Mouse (Mus musculus) cerebellum, adult (tissue): ENCODE data around the gene Gucd1.
"Not testable (repeated sequence)": the region's sequence is repeated elsewhere in the genome, so short reads cannot be mapped to it uniquely, and the experiment has no call there.

ENCODE experiments used
- ATAC-seq: cut with Nextera tagmentation; 2 replicates; pipeline ENCODE4 v1.9.2; 2017; ENCODE audit warnings: mild to moderate bottlenecking, moderate library complexity, mixed read lengths; ENCODE audit not compliant: insufficient number of reproducible peaks, low FRiP score, low TSS enrichment

Gene Gucd1

DNA sequence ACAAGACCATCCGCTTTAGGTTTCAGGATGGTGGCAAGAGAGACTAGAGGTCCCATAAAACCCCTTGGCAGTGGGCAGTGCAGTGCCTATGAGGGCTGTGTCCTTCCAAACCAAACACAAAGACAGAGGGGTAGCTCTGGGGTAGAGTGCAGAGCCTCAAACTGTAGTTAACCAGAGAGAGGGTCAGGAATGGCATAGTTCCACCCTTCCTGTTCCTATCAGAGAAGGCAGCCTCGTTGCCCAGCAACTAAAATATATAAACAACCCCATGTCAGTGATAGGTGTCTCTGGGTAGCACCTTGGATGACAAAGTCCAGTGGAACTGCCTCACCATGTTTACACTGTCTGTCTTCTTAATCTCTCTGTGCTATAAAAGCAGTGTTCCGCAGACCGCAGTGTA is 76.0 kb downstream of the Gucd1 start:
- no peak for ATAC-seq

DNA sequence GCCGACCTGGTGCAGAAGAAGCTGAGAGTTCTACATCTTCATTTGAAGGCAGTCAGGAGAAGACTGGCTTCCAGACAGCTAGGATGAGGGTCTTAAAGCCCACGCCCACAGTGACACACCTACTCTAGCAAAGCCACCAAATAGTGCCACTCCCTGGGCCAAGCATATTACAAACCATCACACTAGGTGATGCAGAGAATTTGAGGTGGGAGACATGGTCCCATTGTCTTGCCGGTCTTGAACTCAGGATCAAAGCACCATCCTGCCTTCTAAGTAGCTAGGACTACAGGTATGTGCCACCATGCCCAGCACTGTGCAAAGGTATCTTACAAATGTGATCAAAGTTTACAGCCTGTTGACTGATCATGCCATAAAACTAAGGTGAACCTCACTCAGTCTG is 77.0 kb downstream of the Gucd1 start:
- ATAC-seq = no peak

DNA sequence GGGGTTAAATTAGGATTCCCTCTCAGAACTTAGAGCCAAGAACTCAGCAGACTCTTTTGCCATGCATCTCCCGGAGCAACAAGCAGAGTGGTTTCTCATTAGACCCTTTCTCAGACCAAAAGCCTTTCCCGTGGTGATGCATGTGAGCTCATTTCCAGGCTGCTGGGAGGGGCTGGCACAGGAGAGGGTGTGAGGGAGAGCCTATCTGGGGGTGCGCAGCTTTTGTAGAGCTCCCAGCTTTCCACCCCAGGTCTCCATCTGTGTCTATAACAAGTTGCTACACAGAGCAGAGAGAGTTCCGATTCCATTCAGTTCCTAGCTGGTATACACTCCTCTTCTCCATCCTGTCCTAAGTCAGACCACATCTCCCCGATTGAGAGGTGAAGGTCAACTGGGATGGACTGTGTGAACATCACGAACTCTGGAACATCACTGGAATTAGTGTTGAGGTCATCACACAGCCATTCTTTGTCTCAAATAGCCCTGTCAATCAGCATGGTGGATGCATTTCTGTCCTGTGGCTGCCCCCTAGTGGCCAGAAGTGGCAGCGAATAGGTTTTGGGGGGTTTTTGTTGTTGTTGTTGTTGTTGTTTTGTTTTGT is 78.5 kb downstream of the Gucd1 start:
- no peak for ATAC-seq

DNA sequence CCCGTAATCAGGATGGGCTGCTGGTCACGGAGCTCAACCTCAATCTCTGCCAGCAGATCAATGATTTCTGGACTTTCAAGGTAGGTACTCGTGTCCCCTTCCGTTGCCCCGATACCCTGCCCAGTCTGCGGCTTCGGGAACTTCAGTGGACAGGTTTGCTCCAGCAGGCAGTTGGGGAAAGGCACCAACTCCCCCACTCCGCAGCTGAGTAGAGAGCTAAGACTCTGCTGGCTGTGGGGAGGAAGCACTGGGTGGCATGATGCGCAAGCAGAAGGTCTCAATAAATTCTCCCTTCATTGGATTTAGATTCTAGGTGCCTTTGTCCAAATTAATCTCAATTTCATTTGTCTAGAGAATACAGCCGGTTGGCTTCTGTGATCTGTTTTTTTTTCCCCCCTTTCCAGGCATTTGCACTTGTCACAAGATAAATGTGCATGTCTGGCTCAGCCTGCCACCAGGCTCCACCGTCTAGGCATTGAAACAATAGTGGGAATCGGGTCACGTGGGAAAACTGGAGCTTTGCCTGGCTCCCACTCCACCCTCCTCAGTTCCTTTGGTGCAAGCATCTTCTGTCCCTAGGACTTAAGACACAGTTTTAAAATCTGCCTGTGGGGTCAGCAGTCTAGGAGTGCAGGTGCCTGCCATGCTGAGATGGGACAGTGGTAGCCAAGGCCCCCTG is 79.5 kb downstream of the Gucd1 start:
- no peak for ATAC-seq

DNA sequence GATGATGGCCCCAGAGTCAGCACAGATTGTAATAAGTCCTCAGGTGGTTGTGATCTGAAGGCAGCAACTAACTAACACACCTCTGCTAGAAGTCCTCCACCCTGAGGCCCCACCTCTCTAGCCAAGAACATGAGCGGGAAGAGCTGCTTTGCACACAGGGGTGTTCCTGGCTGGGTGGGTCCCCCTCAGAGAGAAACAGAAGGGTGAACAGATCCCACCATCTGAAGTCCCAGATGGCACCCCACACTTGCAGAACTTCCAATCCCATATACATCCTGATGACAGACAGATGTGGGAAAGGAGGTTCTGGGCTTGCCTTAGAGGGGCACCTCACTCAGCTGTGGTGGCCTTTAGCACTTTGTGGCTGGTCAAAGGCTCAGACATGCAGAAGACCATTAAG is 80.5 kb downstream of the Gucd1 start:
- no peak for ATAC-seq

DNA sequence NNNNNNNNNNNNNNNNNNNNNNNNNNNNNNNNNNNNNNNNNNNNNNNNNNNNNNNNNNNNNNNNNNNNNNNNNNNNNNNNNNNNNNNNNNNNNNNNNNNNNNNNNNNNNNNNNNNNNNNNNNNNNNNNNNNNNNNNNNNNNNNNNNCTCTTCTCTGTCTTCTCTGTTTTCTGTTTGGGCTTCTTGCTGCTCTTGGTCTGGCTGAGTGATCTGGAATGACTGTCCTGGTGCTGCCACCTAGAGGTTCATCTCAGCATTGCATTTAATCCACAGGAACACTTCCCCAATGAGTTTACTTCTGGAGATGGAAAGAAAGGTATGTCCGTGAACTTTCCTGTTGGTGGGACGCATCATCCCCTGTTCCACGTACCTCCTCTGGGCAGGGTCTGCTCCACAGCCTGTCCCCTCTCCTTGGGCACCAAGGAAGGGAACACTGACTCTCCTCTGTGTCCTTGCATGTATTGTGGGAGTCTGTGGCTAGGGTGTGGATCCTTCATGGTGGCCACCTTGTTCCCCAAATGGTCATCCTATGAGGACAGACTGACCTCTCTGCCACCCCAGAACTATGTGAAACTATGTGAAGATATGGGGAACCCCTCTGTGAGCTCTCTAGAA is 81.1 kb downstream of the Gucd1 start:
- peak; percentile 68 for ATAC-seq

DNA sequence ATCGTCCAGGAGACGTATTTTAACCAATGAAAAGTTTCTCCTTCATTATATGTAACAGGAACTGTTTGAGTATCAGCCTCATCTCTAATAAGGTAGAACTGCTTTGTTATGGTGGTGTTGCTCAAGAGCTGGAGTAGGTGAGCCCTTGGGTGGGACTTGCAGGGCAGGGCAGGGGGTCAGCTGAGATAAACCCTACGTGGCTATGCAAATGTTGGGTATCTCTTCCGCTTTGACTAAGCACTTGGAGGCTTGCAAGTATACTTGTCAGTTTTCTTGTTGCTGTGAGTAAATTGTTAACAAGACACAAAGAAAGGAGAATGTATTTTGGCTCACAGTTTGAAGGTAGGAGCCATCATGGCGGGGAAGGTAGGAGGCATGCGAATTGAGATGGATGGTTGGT is 87.1 kb downstream of the Gucd1 start:
- no peak for ATAC-seq

DNA sequence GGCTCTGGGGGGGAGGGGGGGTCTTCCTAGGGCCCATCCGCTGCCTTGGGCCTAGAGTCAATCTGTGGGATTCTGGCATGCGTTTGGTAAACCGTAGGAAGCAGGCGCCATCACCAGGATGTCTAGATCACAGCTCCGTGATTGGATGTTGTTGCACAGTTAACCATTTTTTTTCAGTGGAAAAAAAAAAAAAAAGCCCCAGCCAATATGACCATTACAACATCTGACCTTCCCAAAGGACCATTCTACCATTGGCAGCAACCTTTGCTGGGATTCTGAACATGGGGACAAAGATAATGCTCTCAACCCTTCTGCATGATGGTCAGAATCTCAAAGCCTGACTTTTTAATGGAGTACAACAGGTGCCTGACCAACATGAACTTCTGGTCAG is 87.6 kb downstream of the Gucd1 start:
- no peak for ATAC-seq

DNA sequence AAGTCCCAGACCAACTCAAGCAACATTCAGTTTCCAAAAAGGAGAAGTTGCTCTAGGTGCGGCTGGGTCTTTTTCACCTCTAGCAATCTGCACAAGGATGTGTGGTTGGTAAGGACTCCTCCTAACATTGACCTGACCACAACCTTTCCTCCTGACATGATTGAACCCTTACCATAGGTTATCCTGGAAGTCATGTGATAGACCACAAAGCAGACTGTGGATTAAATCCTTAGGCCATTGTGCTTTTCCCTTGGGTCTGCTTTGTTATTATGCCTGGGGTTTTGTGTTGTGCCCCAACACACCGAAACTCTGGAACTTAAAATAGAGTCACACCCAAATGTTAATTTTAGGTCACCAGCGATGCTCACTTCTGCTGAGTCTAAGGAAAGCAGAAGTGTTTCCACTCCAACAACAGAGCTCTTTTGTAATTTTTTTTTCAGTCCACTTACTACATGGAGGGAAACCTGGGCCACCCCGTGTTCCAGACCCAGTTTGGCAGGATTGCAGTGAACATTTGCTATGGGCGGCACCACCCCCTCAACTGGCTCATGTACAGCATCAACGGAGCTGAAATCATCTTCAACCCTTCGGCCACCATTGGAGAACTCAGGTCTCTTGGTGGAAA is 88.1 kb downstream of the Gucd1 start:
- no peak for ATAC-seq

DNA sequence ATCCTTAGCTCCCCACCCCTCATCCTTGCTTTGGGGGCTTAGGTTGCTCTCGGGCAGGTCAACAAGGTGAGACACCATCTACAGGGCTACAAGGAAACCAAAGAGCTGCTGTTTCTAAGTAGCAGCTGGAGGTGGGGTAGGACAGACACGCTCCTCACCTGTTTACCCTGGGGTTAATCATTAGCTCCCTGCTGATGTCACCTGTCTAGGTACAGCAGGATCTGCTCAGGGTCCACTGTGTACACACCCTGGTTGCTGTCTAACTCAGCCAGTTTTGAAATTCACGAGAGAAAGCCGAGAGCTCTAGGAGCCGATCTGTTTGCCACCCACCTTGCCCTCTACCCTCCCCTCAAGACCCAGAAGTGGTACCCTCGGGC is 88.8 kb downstream of the Gucd1 start:
- ATAC-seq = no peak

DNA sequence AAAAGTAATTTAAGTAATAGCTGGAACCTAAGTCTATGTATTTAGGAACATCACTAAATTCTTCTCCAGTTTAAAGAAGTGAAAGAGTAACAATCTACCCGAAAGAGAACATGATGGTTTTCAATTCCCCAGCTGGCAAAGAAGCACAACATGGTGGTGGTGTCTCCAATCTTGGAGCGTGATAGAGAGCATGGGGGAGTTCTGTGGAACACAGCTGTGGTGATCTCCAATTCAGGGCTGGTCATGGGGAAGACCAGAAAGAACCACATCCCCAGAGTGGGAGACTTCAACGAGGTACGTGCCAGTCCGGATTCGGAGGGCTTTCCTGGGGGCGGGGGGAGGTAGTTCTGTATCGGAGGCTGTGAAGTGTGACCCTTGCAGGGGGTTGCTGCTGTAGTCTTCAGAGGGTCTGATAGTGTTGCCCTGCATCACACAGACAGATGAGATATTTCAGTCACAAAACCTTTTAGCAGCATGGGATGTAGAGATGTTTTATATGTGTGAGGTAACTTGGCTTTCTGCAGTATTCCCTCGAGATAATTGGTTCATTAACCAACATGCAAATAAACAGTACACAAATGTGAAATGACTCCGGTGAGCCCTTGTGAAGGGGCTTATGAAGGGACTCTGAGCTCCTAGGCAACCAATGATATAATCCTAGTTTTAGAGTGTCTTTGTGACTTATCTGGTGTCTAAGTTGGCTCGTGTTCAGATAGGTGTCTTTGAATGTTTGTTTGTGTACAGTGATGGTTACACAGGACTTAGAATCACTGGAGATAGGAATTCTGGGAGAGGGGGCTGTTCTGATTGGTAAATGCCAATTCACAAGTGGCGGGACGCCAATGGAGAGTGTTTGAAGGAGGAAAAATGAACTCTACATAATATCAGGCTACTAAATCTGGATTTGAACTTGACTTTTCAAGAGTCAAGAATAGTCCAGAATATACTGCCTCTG is 89.4 kb downstream of the Gucd1 start:
- ATAC-seq = no peak

DNA sequence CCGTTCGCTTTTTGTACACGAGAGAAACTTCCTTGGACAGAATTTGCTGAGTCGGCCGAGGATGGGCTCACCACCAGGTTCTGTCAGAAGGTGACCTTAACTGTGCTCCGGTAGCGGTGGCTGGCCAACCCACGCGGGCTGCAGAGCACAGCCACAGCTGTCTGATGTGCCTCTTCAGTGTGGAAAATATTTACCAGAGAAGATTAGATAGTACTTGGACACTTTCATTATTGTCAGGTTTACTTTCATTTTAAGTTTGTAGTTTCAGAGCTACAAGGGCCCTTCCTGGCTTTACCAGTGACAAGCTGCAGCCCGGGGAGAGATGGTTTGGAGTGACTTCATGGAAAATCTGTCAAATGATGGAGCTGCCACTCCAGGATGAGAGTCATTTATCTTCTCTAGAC is 93.3 kb downstream of the Gucd1 start:
- no peak for ATAC-seq

DNA sequence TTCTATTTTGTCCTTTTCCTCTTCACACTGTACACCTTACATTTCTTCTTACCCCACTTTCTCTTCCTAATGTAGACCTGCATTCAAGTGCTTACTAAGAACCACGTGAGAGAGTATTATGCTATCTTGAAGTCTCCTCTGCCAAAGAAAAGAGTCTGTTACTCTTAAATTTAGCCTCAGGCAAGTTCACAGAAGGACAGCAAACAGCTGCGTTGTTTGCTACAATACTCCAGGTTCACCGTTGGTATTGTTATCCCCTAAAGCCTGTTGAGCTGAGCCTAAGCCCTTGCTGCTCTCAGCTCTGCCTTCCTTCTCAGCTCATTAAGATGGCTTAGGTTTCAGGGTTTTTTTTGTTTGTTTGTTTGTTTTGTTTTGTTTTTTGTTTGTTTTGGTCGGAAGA is 99.0 kb downstream of the Gucd1 start:
- ATAC-seq = no peak

DNA sequence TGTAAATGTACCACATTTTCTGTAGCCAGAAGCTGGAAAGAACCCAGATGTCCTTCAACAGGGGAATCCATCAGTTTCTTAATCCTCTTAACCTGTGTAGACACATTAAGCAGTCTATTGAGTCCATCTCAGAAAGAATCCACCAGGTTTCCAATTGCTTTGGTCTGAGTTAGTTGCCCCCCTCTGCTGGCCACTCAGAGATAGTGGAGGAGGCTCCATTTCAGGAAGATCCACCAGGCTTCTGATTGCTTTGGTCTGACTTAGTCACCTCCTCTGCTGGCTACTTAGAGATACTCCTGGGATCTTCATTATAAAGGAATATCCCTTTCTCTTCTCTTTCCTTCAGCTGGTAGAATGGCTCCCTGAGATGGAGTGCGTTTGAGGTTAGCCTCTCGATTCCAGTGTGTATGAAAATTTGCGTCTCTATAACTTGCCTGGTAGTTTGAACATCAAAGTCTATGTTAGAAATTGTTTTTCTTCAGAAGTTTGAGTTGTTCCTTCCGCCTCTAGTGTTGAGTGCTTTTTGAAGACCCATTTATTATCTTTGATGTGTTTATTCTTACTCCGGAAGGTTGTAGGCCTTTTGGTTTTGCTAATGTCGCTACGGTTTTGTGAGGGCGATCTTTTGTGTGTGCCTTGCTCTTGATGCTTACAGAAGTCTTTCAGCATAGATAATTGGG is 100.3 kb downstream of the Gucd1 start:
- no peak for ATAC-seq

DNA sequence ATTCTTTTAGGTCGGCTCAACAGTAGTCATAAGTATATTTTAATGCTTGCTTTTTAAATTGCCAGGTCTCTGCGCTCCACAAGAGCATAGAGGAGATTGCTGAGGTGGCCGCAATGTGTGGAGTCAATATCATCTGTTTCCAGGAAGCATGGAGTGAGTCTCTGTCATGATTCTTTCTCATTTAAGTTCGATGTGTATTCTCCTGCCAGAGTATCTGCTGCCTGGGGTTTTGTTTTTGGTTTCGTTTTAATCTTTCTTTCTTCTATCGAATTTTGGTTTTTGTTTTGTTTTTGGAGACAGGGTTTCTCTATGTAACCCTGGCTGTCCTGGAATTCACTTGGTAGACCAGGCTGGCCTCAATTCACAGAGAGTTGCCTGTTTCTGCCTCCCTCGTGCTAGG is 102.8 kb downstream of the Gucd1 start:
- no peak for ATAC-seq

DNA sequence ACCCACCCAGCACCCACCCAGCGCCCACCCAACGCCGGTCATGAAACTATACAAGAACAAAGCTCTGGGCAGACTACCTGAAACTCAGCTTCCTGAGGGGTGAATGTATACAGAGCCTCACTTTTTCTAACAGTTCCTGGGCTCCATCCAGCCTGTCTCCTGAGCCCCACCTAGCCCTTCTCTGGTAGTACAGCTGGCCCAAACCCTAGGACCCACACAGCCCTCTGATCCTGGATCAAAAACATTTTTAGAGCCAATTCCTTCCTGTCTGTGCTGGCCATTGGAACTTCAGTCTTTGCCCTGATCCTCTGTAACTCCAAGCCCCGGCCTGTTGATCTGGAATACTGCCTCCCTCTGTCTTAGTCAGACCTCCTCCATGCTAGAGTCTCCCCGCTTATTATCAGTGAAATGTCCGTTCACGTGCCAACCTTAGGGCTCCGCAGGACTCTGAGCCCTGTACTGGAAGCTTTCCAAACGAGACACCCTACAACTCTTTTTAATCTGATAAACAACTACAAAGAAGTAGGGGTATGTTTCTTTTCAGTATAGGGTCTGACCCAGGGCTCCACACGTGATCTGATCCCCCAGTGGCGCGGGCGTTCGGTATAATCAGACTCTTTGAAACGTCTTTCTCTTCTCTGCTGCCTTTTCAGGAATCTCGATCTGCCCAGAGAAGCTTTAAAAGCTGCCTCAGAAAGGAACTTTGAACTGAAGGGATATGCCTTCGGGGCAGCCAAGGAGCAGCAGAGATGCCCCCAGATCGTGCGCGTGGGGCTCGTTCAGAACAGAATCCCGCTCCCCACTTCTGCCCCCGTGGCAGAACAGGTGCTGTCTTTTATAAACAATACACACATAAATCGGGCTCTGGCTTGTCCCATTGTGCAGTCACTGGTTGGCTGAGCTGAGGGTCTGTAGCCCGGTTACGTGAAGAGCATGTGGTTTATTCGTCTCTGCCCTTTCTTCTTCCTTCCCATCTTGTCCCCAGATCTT is 105.4 kb downstream of the Gucd1 start:
- no peak for ATAC-seq

DNA sequence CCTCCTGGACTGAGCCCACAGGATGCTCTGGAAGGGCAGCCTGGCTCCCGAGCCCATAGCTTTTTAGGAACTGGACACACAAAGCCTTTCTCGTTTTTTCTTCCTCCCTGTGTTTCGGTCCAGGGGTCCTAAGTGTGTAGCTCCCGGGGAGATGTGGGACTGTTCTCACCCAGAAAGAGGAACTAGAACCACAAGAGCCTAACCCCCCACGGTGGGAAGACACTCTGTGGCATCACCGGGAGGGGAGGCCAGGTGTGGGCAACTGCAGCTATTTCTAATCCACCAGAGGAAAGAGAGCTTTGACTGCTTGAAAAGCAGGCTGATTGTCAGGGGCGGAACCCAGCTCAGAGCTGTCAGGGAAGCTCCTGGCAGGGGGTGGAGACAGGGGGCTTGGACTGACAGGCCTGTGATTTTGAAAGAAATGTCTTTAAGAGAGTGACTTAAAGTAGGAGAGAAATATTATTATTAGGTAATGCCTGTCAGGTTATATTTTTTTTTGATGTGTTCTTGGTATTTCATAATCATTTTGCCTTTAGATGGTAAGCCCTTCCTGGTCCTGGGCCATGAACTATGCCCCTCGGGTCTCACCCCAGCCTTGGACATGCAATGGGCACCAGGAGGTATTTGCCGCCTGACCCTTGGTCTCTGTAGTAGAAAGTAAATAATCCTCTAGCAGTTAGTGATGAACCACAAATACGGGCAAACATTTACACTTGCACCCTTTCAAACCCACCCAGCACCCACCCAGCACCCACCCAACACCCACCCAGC is 106.2 kb downstream of the Gucd1 start:
- not testable (repeated sequence) for ATAC-seq

DNA sequence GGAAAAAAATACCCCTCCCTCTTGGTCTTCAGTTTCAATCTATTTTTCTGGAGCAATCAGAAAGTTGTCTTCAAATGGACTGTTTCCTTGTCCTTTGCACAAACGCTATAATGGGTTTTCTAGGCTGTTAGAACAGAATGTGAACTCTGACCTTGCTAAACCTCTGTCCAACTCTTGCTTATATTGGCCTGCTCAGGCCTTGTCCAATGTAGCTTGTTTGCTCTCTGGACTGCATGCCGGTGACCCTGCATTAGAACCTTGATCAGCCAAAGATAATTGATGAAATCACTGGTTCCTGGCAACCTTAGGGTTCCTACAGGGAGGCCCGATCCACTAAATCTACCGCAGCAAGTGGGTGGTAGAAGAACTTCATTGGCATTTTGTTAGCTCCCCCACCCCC is 110.0 kb downstream of the Gucd1 start:
- ATAC-seq = no peak
